Mouse (Mus musculus) colon, adult 2 months (tissue): ENCODE measurements around the gene Rims4. TPM values are rescaled to one million over a fixed set of nuclear protein-coding genes. Genes with fewer than 3 reads are reported as not detected.

ENCODE experiments used
- polyA plus RNA-seq: library from polyadenylated mRNA; depleted of rRNA; stranded (reverse); fragments of >200 nt; gene quantifications from 2 replicates; pipeline ENCODE4 v1.2.3, GENCODE M21; 2012; rRNA removed

Rims4 gene
- polyA plus RNA-seq: 2.5 and 2.6 TPM in 2 replicates

GRCm38 (mm10) chr2:163918317-163919258, at the start of gene Rims4:
Gene Rims4, minus strand, starts transcription at chr2:163918683.

GRCm38 (mm10) chr2:163853461-163853901, 65.0 kb downstream of the Rims4 start, which contains the start of gene Kcnk15:
Gene Kcnk15, plus strand, starts transcription at chr2:163853651.

GRCm38 (mm10) chr2:163820607-163821006, 97.9 kb downstream of the Rims4 start, which contains the start of gene Ccn5:
Gene Ccn5, plus strand, starts transcription at chr2:163820861.

Other genes starting within 250 kb of the Rims4 start
- 3.3 and 3.9 TPM in 2 replicates for gene Ada, start 168.4 kb downstream of the Rims4 start, polyA plus RNA-seq
- gene Ccn5, start 97.8 kb downstream of the Rims4 start, polyA plus RNA-seq: 0.80 and 2.4 TPM in 2 replicates
- gene Kcnk15, start 65.0 kb downstream of the Rims4 start, polyA plus RNA-seq: 0.09 TPM in 1 of 2 replicates, not detected in the other
- 28.4 and 34.4 TPM in 2 replicates for gene Ywhab, start 76.3 kb upstream of the Rims4 start, polyA plus RNA-seq
- gene Pabpc1l, start 106.8 kb upstream of the Rims4 start, polyA plus RNA-seq: 0.37 and 0.75 TPM in 2 replicates
- 10.1 and 11.9 TPM in 2 replicates for gene Stk4, start 151.6 kb upstream of the Rims4 start, polyA plus RNA-seq
- 37.4 and 41.4 TPM in 2 replicates for gene Tomm34, start 152.5 kb upstream of the Rims4 start, polyA plus RNA-seq